Mouse (Mus musculus): ENCODE results near the gene Lrrc15. TPM values are rescaled to one million over a fixed set of nuclear protein-coding genes. Genes with fewer than 3 reads are reported as not detected.

Gene Lrrc15
- polyA plus RNA-seq, 1 experiment from 2014 or later = 1.4 TPM

- no peaks in the 10 kb centered on the region for H3K9me3 ChIP-seq
- WGBS = 84% methylated on average over 6 of the region's 6 CpGs
- no peaks in the 10 kb centered on the region for H3K4me1 ChIP-seq
- no peak overlapping the region for H3K4me3 ChIP-seq
- H3K27me3 ChIP-seq = peaks cover 36% of the 10 kb centered on the region
- no peak overlapping the region for H3K9ac ChIP-seq
- no peak overlapping the region for H3K27ac ChIP-seq
- ATAC-seq (ENCODE audit: insufficient number of reproducible peaks, insufficient read depth, low FRiP score, low TSS enrichment, low read depth) = no peak
- no peaks in the 10 kb centered on the region for H3K36me3 ChIP-seq
- no peak overlapping the region for H3K4me2 ChIP-seq
These were observed 19.6 kb upstream of the Lrrc15 start for GRCm38 (mm10) chr16:30302686-30303085.

- H3K27me3 ChIP-seq = peaks cover 18% of the 10 kb centered on the region
- H3K9me3 ChIP-seq = no peaks in the 10 kb centered on the region
- no peak overlapping the region for H3K27ac ChIP-seq
- ATAC-seq (ENCODE audit: insufficient number of reproducible peaks, insufficient read depth, low FRiP score, low TSS enrichment, low read depth) = no peak
- no peaks in the 10 kb centered on the region for H3K36me3 ChIP-seq
- H3K4me1 ChIP-seq = no peaks in the 10 kb centered on the region
- no peak overlapping the region for H3K4me2 ChIP-seq
- H3K9ac ChIP-seq = no peak overlapping the region
- no peak overlapping the region for H3K4me3 ChIP-seq
- 59% methylated on average over 10 of the region's 10 CpGs for WGBS
These were observed 16.7 kb upstream of the Lrrc15 start for GRCm38 (mm10) chr16:30299711-30300277.

DNA sequence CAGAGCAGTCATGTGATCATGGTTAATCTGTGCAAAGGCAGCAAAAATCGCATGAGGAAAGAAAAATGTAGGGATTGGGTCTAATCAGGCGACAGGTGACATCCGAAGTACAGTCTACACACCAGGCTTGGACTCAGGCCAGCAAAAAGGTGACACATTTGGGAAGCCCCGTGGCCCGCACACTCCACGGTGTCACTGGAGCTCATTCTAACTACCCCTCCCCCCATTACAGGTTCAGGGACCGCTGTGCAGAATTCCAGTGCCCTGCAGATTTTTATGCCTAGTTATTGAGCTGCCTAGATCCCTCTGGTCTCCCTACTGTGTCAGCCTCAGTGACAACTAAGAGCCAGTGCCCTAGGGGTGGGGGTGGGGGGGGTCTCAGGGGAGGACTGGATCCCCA lies 14.4 kb upstream of the Lrrc15 start:
- Histone ChIP-seq H3K4me3 (no peak overlapping the region), H3K9me3 (no peaks in the 10 kb centered on the region), H3K9ac (no peak overlapping the region), H3K36me3 (no peaks in the 10 kb centered on the region), H3K4me1 (peaks cover 6% of the 10 kb centered on the region; the same call in 1 of the 2 replicates), H3K27ac (no peak overlapping the region), H3K4me2 (no peak overlapping the region), H3K27me3 (0 out of 2 replicates have a peak, but pooled peaks cover 3% of the 10 kb centered on the region)
- WGBS = 82% methylated on average over 7 of the region's 7 CpGs
- no peak for ATAC-seq (ENCODE audit: insufficient number of reproducible peaks, insufficient read depth, low FRiP score, low TSS enrichment, low read depth)

DNA sequence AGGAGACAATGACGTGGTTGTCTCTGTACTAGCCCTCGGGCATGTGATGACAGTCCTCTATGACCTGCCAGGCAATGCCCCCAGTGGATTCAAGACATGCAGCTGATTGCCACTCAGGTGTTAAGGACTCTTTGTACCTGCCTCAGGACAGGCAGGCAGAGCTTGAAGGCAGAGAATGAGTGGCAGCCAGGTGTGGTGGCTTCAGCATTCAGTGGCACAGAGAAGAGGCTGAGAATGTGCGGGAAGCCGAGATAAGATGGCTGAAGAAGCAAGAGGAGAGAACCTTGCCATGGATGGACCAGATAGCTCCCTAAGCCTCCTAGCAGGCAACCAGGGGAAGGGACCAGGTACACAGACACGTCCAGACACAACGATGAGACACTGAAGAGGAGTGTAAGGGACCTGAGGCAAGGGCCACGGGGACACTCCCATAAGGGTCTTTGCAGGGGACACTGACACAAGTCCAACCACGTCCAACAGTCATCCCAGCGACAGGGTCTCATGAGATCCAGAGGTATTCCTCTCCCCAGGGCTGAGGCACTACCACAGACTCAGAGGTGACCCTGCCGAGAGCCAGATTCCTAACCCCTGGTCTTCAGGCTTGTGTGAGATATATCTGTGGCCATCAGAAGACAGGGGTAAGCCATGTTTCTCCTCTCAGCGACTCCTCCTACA lies 13.7 kb upstream of the Lrrc15 start:
- WGBS = 85% methylated on average over 11 of the region's 11 CpGs
- no peak for ATAC-seq (ENCODE audit: insufficient number of reproducible peaks, insufficient read depth, low FRiP score, low TSS enrichment, low read depth)
- 0 out of 2 replicates have a peak, but pooled peaks cover 2% of the 10 kb centered on the region for H3K27me3 ChIP-seq

DNA sequence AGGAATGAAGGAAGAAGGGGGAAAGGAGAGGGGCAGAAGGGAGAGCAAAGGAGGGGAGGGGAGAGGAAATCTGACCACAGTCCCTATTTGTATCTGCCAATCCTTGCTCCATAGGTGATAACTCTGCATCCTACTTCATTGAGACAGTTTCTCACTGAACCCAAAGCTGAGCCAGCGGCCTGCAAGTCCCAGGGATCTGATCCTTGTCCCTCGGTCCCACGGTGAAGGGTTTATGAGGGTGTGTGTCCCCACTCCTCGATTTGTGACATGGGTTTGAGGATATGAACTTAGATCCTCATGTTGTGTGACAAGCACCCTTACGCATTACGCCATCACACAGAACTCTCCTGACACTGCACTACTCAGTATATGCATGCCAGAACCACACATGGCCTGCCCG lies 12.1 kb upstream of the Lrrc15 start:
- Histone ChIP-seq H3K27me3 (no peaks in the 10 kb centered on the region), H3K4me1 (peaks cover 6% of the 10 kb centered on the region; the same call in 1 of the 2 replicates), H3K27ac (no peak overlapping the region), H3K9ac (no peak overlapping the region), H3K9me3 (no peaks in the 10 kb centered on the region), H3K4me2 (no peak overlapping the region), H3K4me3 (no peak overlapping the region), H3K36me3 (no peaks in the 10 kb centered on the region)
- 83% methylated on average over 7 of the region's 7 CpGs for WGBS
- ATAC-seq (ENCODE audit: insufficient number of reproducible peaks, insufficient read depth, low FRiP score, low TSS enrichment, low read depth) = no peak

More for the DNA sequence above, 13.7 kb upstream of the Lrrc15 start:
- Histone ChIP-seq H3K9ac (no peak overlapping the region), H3K36me3 (no peaks in the 10 kb centered on the region), H3K9me3 (no peaks in the 10 kb centered on the region), H3K4me3 (no peak overlapping the region), H3K4me1 (peaks cover 6% of the 10 kb centered on the region; the same call in 1 of the 2 replicates), H3K4me2 (no peak overlapping the region), H3K27ac (no peak overlapping the region)

- 88% methylated on average over 6 of the region's 6 CpGs for WGBS
- no peak for ATAC-seq (ENCODE audit: insufficient number of reproducible peaks, insufficient read depth, low FRiP score, low TSS enrichment, low read depth)
- Histone ChIP-seq H3K4me3 (no peak overlapping the region), H3K27ac (no peak overlapping the region), H3K4me2 (no peak overlapping the region), H3K36me3 (no peaks in the 10 kb centered on the region), H3K4me1 (peaks cover 11% of the 10 kb centered on the region), H3K9ac (no peak overlapping the region), H3K9me3 (no peaks in the 10 kb centered on the region), H3K27me3 (no peaks in the 10 kb centered on the region)
These were observed 7.4 kb upstream of the Lrrc15 start for GRCm38 (mm10) chr16:30290436-30290835.

DNA sequence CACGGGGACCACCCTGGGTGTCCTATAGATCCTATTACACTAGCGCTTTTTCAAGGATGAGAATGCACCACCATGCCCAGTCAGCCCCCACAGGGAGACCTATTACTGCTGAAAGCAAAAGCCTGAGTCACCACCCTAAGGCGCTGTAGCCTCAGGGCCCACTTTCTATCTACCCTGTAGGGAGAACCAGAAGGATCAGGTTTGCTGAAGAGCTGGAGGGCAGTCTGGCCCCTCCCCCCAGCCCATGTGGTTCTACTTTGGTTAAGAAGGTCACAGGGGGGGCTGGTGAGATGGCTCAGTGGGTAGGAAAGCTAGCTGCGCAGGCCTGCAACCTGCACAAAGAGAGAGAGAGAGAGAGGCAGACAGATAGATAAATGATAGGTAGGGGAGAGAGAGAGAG lies 2.6 kb upstream of the Lrrc15 start:
- WGBS = 38% methylated on average over 4 of the region's 4 CpGs
- H3K36me3 ChIP-seq = no peaks in the 10 kb centered on the region
- no peak overlapping the region for H3K9ac ChIP-seq
- ATAC-seq (ENCODE audit: insufficient number of reproducible peaks, insufficient read depth, low FRiP score, low TSS enrichment, low read depth) = no peak
- H3K27ac ChIP-seq = no peak overlapping the region
- H3K4me2 ChIP-seq = no peak overlapping the region
- peaks cover 39% of the 10 kb centered on the region for H3K4me1 ChIP-seq
- H3K9me3 ChIP-seq = no peaks in the 10 kb centered on the region
- H3K27me3 ChIP-seq = peaks cover 29% of the 10 kb centered on the region
- H3K4me3 ChIP-seq = no peak overlapping the region

DNA sequence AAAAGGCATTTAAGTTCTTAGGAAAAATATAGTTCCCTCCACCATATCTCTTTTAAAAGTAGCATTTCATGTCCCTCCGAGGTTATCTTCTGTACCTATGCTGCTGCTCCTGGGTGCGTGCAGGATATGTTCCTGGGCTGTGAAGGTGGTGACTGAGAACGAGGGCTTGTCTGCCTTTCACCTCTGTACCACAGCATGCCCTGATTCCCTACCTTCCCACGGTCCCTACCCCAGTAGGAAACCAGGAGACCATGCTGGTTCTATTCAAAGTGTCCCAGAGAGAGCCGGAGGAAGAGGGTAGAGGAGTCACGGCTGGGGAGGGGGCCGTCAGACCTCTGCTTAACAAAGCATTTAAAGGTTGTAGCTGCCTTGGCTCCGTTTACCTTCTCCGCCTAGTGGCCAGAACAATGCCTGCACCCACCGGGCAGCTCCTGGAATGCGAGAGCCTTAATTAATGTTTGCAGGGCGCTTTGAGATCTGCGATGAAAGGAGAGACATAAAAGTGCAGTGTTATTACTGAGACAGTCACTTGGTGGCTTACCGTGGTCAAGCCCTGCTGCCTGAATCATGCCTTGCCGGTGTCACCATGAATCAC lies 784 bp upstream of the Lrrc15 start:
- H3K27me3 ChIP-seq = peaks cover 29% of the 10 kb centered on the region
- H3K4me3 ChIP-seq = peak overlapping the region; percentile 20; the same call in 1 of the 2 replicates
- ATAC-seq (ENCODE audit: insufficient number of reproducible peaks, insufficient read depth, low FRiP score, low TSS enrichment, low read depth) = no peak
- no peaks in the 10 kb centered on the region for H3K36me3 ChIP-seq
- peaks cover 47% of the 10 kb centered on the region for H3K4me1 ChIP-seq
- no peak overlapping the region for H3K27ac ChIP-seq
- H3K9ac ChIP-seq = peak overlapping the region; percentile 57; the same call in 1 of the 2 replicates
- WGBS = 3% methylated on average over 15 of the region's 15 CpGs
- H3K4me2 ChIP-seq = peak overlapping the region; percentile 49
- no peaks in the 10 kb centered on the region for H3K9me3 ChIP-seq

- no peak for ATAC-seq (ENCODE audit: insufficient number of reproducible peaks, insufficient read depth, low FRiP score, low TSS enrichment, low read depth)
- Histone ChIP-seq H3K9ac (0 out of 2 replicates have a peak overlapping the region, but pooled peaks have one; percentile 37), H3K9me3 (no peaks in the 10 kb centered on the region), H3K4me3 (no peak overlapping the region), H3K36me3 (no peaks in the 10 kb centered on the region), H3K4me2 (peak overlapping the region; percentile 27), H3K27me3 (peaks cover 29% of the 10 kb centered on the region), H3K27ac (peak overlapping the region; percentile 72), H3K4me1 (peaks cover 63% of the 10 kb centered on the region)
- 3% methylated on average over 4 of the region's 4 CpGs for WGBS
These were observed 2.3 kb downstream of the Lrrc15 start for GRCm38 (mm10) chr16:30280676-30281297.

DNA sequence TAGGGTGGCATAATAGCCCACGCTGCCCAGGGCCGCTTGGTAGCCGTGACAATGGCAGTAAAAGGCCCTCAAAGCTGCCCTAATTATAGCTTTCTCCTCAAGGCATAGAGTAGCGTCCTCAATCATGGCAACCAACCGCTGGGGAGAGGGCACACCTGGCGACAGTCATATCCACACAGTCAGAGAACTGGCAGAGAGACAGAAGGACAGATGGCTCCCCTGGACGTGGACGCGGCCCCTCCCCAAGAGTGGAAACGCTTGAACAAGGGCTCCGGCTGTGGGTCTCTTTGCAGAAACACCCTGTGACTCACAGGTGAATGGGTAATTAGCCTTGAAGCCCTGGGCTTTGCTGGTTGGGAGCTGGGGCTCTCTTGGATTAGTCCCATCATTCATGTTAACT lies 4.7 kb downstream of the Lrrc15 start:
- Histone ChIP-seq H3K9ac (no peak overlapping the region), H3K27ac (no peak overlapping the region), H3K9me3 (no peaks in the 10 kb centered on the region), H3K27me3 (peaks cover 12% of the 10 kb centered on the region), H3K4me3 (no peak overlapping the region), H3K36me3 (no peaks in the 10 kb centered on the region), H3K4me1 (peaks cover 54% of the 10 kb centered on the region), H3K4me2 (no peak overlapping the region)
- no peak for ATAC-seq (ENCODE audit: insufficient number of reproducible peaks, insufficient read depth, low FRiP score, low TSS enrichment, low read depth)
- 77% methylated on average over 11 of the region's 11 CpGs for WGBS

- Histone ChIP-seq H3K9me3 (no peaks in the 10 kb centered on the region), H3K36me3 (no peaks in the 10 kb centered on the region), H3K4me3 (no peak overlapping the region), H3K4me2 (no peak overlapping the region), H3K27me3 (no peaks in the 10 kb centered on the region; the same call in 1 of the 2 replicates), H3K27ac (no peak overlapping the region), H3K4me1 (peaks cover 57% of the 10 kb centered on the region), H3K9ac (no peak overlapping the region)
- WGBS = 70% methylated on average over 15 of the region's 15 CpGs
- no peak for ATAC-seq (ENCODE audit: insufficient number of reproducible peaks, insufficient read depth, low FRiP score, low TSS enrichment, low read depth)
These were observed 7.3 kb downstream of the Lrrc15 start for GRCm38 (mm10) chr16:30275558-30276340.

Measured in embryonic facial prominence, embryonic 13.5 days (tissue).